Mouse (Mus musculus) myocyte (in vitro differentiated cells): ENCODE measurements around the gene Srrm3. TPM values are rescaled to one million over a fixed set of nuclear protein-coding genes. Genes with fewer than 3 reads are reported as not detected.

ENCODE experiments used
- H3K27me3 ChIP-seq: one replicate; pipeline ENCODE4 v1.6.1; 2011; ENCODE audit not compliant: control insufficient read depth, insufficient read depth, insufficient read length
- H3K36me3 ChIP-seq: one replicate; pipeline ENCODE4 v1.6.1; 2011; ENCODE audit not compliant: control insufficient read depth, insufficient read depth
- H3K4me2 ChIP-seq: one replicate; pipeline ENCODE4 v1.6.1; 2011; ENCODE audit warnings: low read depth, control low read depth
- H3K4me3 ChIP-seq: one replicate; pipeline ENCODE4 v1.5.1; 2011; ENCODE audit warnings: mild to moderate bottlenecking, control low read depth, moderate library complexity
- H3K79me2 ChIP-seq: one replicate; pipeline ENCODE4 v1.6.1; 2011; ENCODE audit not compliant: control insufficient read depth, insufficient read depth
- H3ac ChIP-seq: one replicate; pipeline ENCODE4 v1.6.1; 2011; ENCODE audit not compliant: control insufficient read depth, insufficient read length
- CEBPB ChIP-seq: IDR thresholded peaks from 2 replicates; pipeline ENCODE4 v1.6.1; 2011; ENCODE audit warnings: mild to moderate bottlenecking, moderate library complexity; ENCODE audit not compliant: poor library complexity, insufficient read depth, severe bottlenecking
- E2F4 ChIP-seq: IDR thresholded peaks from one replicate; pipeline ENCODE4 v1.6.1; 2011; ENCODE audit warnings: mild to moderate bottlenecking, control low read depth, moderate library complexity; ENCODE audit not compliant: insufficient read depth
- MAX ChIP-seq: IDR thresholded peaks from one replicate; pipeline ENCODE4 v1.6.1; 2011; ENCODE audit warnings: low read depth, mild to moderate bottlenecking, control low read depth
- MYOD1 ChIP-seq, 3 experiments: IDR thresholded peaks; one replicate each; pipeline ENCODE4 v1.6.1; 2011; ENCODE audit warnings: control low read depth in 2 of 3, low read depth in 2 of 3, mild to moderate bottlenecking in 2 of 3, moderate library complexity in 1 of 3; ENCODE audit not compliant: insufficient read length in 2 of 3, control insufficient read depth in 1 of 3
- MYOG ChIP-seq, 3 experiments: IDR thresholded peaks; one replicate each; pipeline ENCODE4 v1.6.1; 2011; ENCODE audit warnings: control low read depth in 2 of 3, low read depth in 2 of 3, mild to moderate bottlenecking in 2 of 3; ENCODE audit not compliant: insufficient read length in 2 of 3, control insufficient read depth in 1 of 3, insufficient read depth in 1 of 3
- POLR2A ChIP-seq: IDR thresholded peaks from one replicate; pipeline ENCODE4 v1.6.1; 2011; ENCODE audit warnings: low read depth, mild to moderate bottlenecking, control low read depth, moderate library complexity; ENCODE audit not compliant: insufficient read length
- POLR2AphosphoS2 ChIP-seq: IDR thresholded peaks from one replicate; pipeline ENCODE4 v1.6.1; 2011; ENCODE audit warnings: low read depth, control low read depth; ENCODE audit not compliant: insufficient read length
- REST ChIP-seq: IDR thresholded peaks from one replicate; pipeline ENCODE4 v1.6.1; 2011; ENCODE audit warnings: mild to moderate bottlenecking, control low read depth, moderate library complexity; ENCODE audit not compliant: insufficient read depth, insufficient read length
- SRF ChIP-seq: IDR thresholded peaks from one replicate; pipeline ENCODE4 v1.6.1; 2011; ENCODE audit warnings: low read depth; ENCODE audit not compliant: control insufficient read depth, insufficient read length
- TCF12 ChIP-seq: IDR thresholded peaks from one replicate; pipeline ENCODE4 v1.6.1; 2011; ENCODE audit warnings: mild to moderate bottlenecking, control low read depth; ENCODE audit not compliant: poor library complexity, insufficient read depth, severe bottlenecking
- TCF3 ChIP-seq: IDR thresholded peaks from one replicate; pipeline ENCODE4 v1.6.1; 2011; ENCODE audit warnings: low read depth, control low read depth; ENCODE audit not compliant: insufficient read length
- USF1 ChIP-seq: IDR thresholded peaks from one replicate; pipeline ENCODE4 v1.6.1; 2011; ENCODE audit warnings: low read depth, mild to moderate bottlenecking, control low read depth, moderate library complexity
- polyA plus RNA-seq: library from polyadenylated mRNA; unstranded; fragments of >200 nt; fragmentation: generic; extraction: Trizol; gene quantifications from one replicate; pipeline ENCODE4 v1.2.1, GENCODE M21; 2012; ENCODE audit warnings: missing spikeins

The Srrm3 gene
- polyA plus RNA-seq, 1 experiment = not detected

DNA sequence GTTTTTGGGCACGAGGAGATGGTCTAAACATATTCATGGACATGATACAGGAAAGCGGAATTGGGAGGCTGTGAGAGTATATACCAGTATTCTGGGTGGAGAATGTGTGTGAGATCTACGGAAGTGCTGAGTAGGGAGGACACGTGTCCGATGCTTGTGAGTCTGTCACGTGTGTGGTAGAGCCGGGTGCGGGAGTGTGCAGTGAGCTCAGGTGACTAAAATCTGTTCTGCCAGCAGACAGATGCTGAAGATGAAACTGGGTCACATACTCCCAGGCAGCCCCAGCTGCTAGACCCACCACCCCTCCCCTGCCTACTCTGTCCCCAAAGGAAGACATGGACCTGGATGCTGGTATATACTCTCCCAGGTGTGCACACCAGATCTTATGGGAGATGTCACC is 4.0 kb upstream of the Srrm3 start:
- H3K4me2 ChIP-seq = no peak overlapping the region
- H3K36me3 ChIP-seq = no peaks in the 10 kb centered on the region
- no peak overlapping the region for H3K4me3 ChIP-seq
- TF ChIP-seq TCF12 (no peak), REST (no peak), E2F4 (no peak), CEBPB (no peak), MYOD1 (IDR thresholded peaks at IDR 0.05; ENCODE audit: control insufficient read depth in 1 of 3, insufficient read length in 2 of 3, low read depth in 2 of 3) (no peak), USF1 (no peak), TCF3 (no peak), MYOG (IDR thresholded peaks at IDR 0.05; ENCODE audit: control insufficient read depth in 1 of 3, insufficient read depth in 1 of 3, insufficient read length in 2 of 3, low read depth in 2 of 3) (no peak), POLR2AphosphoS2 (no peak), MAX (no peak)
- H3ac ChIP-seq = no peak overlapping the region
- H3K27me3 ChIP-seq = peaks cover 37% of the 10 kb centered on the region
- no peaks in the 10 kb centered on the region for H3K79me2 ChIP-seq

GRCm38 (mm10) chr5:135803135-135803534 is 3.6 kb upstream of the Srrm3 start:
- Histone ChIP-seq H3K27me3 (peaks cover 37% of the 10 kb centered on the region), H3K4me3 (no peak overlapping the region), H3K36me3 (no peaks in the 10 kb centered on the region), H3K79me2 (no peaks in the 10 kb centered on the region), H3ac (no peak overlapping the region), H3K4me2 (no peak overlapping the region)
- TF ChIP-seq POLR2A (no peak), TCF12 (no peak)

GRCm38 (mm10) chr5:135803676-135804075 is 3.0 kb upstream of the Srrm3 start:
- TF ChIP-seq CEBPB (no peak), MAX (no peak), MYOD1 (IDR thresholded peaks at IDR 0.05; ENCODE audit: control insufficient read depth in 1 of 3, insufficient read length in 2 of 3, low read depth in 2 of 3) (no peak), E2F4 (no peak), SRF (no peak), TCF12 (no peak), TCF3 (no peak), MYOG (IDR thresholded peaks at IDR 0.05; ENCODE audit: control insufficient read depth in 1 of 3, insufficient read depth in 1 of 3, insufficient read length in 2 of 3, low read depth in 2 of 3) (no peak), USF1 (no peak), REST (no peak), POLR2AphosphoS2 (no peak), POLR2A (no peak)
- Histone ChIP-seq H3K27me3 (peaks cover 37% of the 10 kb centered on the region), H3K79me2 (no peaks in the 10 kb centered on the region), H3K4me2 (no peak overlapping the region), H3K36me3 (no peaks in the 10 kb centered on the region), H3ac (no peak overlapping the region), H3K4me3 (no peak overlapping the region)

DNA sequence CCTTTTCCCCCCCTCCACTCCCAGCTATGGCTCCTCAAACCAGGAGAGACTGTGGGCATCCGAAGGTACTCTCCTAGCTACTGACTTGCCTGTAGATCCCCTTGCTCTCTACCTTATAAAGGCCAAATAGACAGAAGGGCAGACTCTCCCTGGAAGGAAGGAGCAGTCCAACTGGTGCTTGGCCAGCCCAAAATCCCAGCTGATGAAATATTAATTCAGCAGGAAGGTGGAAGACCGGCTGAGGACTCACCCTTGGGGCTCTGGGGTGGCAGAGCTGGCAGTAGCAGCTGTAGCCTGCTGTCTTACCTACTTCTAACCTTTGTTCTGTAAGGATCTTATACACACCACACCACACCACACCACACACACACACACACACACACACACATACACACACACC is 2.0 kb upstream of the Srrm3 start:
- Histone ChIP-seq H3ac (no peak overlapping the region), H3K4me3 (no peak overlapping the region), H3K79me2 (no peaks in the 10 kb centered on the region), H3K27me3 (peaks cover 46% of the 10 kb centered on the region), H3K4me2 (no peak overlapping the region), H3K36me3 (no peaks in the 10 kb centered on the region)
- no peak for TF ChIP-seq SRF
- TF ChIP-seq REST = no peak
- no peak for TF ChIP-seq CEBPB

DNA sequence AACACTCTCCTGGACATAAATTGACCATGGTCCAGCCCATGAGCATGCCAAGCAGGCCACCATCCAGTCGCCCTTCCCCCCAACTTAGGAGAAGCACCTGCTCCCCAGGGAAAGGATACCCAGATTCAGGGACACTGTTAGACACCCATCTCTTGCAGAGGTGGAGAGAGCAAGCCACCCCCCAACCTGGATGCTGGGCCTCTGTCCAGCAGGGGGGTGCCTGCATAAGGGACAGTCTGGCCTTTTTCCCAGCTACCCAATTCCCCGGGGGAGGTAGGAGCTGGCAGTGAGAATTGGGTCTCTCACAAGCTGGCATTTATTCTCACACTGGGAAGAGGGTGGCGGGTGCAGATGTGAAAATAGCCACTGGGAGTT is 560 bp downstream of the Srrm3 start:
- Histone ChIP-seq H3K27me3 (peaks cover 45% of the 10 kb centered on the region), H3K79me2 (no peaks in the 10 kb centered on the region), H3K36me3 (no peaks in the 10 kb centered on the region), H3K4me2 (no peak overlapping the region), H3ac (no peak overlapping the region), H3K4me3 (no peak overlapping the region)
- TF ChIP-seq TCF3 (no peak), POLR2AphosphoS2 (no peak), TCF12 (no peak), USF1 (no peak), MAX (no peak), MYOD1 (IDR thresholded peaks at IDR 0.05; ENCODE audit: control insufficient read depth in 1 of 3, insufficient read length in 2 of 3, low read depth in 2 of 3) (no peak), SRF (no peak), CEBPB (no peak), E2F4 (no peak), REST (no peak)
